Mouse (Mus musculus): ENCODE measurements around the gene Sp3. TPM values are rescaled to one million over a fixed set of nuclear protein-coding genes. Genes with fewer than 3 reads are reported as not detected.

Gene Sp3
- total and polyA plus RNA-seq, 3 experiments, result 27.8 to 299 (median 34.9) TPM

DNA sequence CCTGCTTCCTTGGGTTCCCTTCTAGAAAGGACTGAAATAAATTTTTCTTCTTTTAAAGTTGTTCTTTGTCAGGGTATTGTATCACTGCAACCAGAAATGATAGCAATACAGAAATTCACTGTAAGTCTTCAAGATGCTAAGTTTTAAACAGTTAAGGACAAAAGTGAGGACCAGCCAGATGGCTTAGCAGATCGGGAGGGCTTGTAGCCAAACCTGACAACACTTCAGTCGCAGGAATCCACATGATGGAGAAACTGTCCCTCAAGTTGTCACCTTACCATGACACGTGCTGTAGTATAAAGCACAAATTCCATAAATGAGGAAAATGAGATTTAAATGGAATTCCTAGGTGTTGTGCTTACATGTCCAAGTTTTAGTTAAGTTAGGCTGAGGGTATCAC lies 3.0 kb upstream of the Sp3 start:
- Histone ChIP-seq H3K9ac (ENCODE audit: control insufficient read depth, low read depth, low read length, poor library complexity, severe bottlenecking) (no peak overlapping the region), H3K27ac (ENCODE audit: control insufficient read depth, low read depth, low read length) (no peak overlapping the region), H3K9me3 (replicated peaks; ENCODE audit: insufficient read depth, low read length) (no peaks in the 10 kb centered on the region), H3K27me3 (ENCODE audit: control insufficient read depth in 1 of 2, insufficient read depth in 2 of 2, low read length in 2 of 2) (no peaks in the 10 kb centered on the region), H3K4me3 (ENCODE audit: control insufficient read depth in 1 of 2, insufficient read depth in 1 of 2, low read depth in 2 of 2, low read length in 2 of 2) (no peak overlapping the region), H3K4me1 (ENCODE audit: control insufficient read depth in 1 of 2, insufficient read depth in 2 of 2, low read length in 2 of 2) (peaks cover 6% of the 10 kb centered on the region in 2 experiments), H3K79me2 (ENCODE audit: control insufficient read depth, insufficient read depth, low read length, poor library complexity) (peaks cover 23% of the 10 kb centered on the region), H3K36me3 (ENCODE audit: control insufficient read depth in 1 of 2, insufficient read depth in 2 of 2, low read length in 2 of 2) (peaks cover 0 to 19% of the 10 kb centered on the region in 2 experiments; a peak in 2 of 4 replicates)
- TF ChIP-seq HCFC1 (IDR thresholded peaks at IDR 0.05; ENCODE audit: low read depth, low read length), result no peak
- DNase-seq (ENCODE audit: low read depth, low spot score), result no peak

DNA sequence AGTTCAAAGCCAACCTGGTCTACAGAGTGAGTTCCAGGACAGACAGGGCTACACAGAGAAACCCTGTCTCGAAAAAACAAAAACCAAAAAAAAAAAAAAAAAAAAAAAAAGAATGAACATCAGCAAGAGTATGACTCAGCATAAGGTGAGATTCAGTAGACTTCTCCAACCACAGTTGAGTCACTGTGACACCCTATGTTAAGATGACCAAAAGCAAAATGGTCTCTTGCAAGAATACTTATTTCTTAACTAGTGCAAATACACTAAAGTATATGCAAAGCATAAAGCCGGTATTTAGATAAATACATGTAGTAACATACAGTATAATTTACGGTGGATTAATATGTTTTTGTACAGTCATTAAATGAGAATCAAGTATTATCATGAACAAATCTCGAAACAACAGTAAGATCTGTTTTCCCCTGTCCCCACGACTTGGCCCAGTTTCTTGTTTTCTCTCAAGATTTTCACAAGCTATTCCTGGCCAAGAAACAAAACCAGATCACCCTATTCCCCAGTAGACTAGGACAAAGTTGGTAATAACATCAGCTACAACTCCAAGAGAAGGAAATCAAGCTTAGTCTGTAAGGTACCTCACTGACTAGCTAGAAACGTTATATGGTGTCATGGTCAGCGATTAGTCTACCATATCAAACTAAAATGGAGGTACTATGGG lies 2.0 kb upstream of the Sp3 start:
- Histone ChIP-seq H3K27me3 (ENCODE audit: control insufficient read depth in 1 of 2, insufficient read depth in 2 of 2, low read length in 2 of 2) (no peaks in the 10 kb centered on the region), H3K27ac (ENCODE audit: control insufficient read depth, low read depth, low read length) (peak overlapping the region; percentile 14), H3K9ac (ENCODE audit: control insufficient read depth, low read depth, low read length, poor library complexity, severe bottlenecking) (no peak overlapping the region), H3K79me2 (ENCODE audit: control insufficient read depth, insufficient read depth, low read length, poor library complexity) (peaks cover 28% of the 10 kb centered on the region), H3K9me3 (replicated peaks; ENCODE audit: insufficient read depth, low read length) (no peaks in the 10 kb centered on the region), H3K4me1 (ENCODE audit: control insufficient read depth in 1 of 2, insufficient read depth in 2 of 2, low read length in 2 of 2) (peaks cover 3 to 6% of the 10 kb centered on the region in 2 experiments), H3K4me3 (ENCODE audit: control insufficient read depth in 1 of 2, insufficient read depth in 1 of 2, low read depth in 2 of 2, low read length in 2 of 2) (no peak overlapping the region), H3K36me3 (ENCODE audit: control insufficient read depth in 1 of 2, insufficient read depth in 2 of 2, low read length in 2 of 2) (peaks cover 0 to 18% of the 10 kb centered on the region in 2 experiments; a peak in 2 of 4 replicates)
- TF ChIP-seq POLR2AphosphoS2 (IDR thresholded peaks at IDR 0.05; ENCODE audit: low read length) (0 out of 2 replicates have a peak, but pooled peaks have one; percentile 23), CHD1 (IDR thresholded peaks at IDR 0.05; ENCODE audit: low read depth, low read length) (no peak), ZNF384 (IDR thresholded peaks at IDR 0.05; ENCODE audit: low read depth, low read length) (peak; percentile 90), ETS1 (IDR thresholded peaks at IDR 0.05; ENCODE audit: low read depth, low read length) (peak; percentile 23; the same call in 1 of the 2 replicates), RCOR1 (IDR thresholded peaks at IDR 0.05; ENCODE audit: low read depth, low read length) (no peak)
- DNase-seq (ENCODE audit: low read depth, low spot score), result peak; percentile 57

- peaks cover 0 to 24% of the 10 kb centered on the region in 2 experiments; a peak in 2 of 4 replicates for H3K36me3 ChIP-seq (ENCODE audit: control insufficient read depth in 1 of 2, insufficient read depth in 2 of 2, low read length in 2 of 2)
- H3K4me3 ChIP-seq (ENCODE audit: control insufficient read depth in 1 of 2, insufficient read depth in 1 of 2, low read depth in 2 of 2, low read length in 2 of 2), result peak overlapping the region; percentile 82 to 83; a peak in 3 of 4 replicates
- peaks cover 3 to 6% of the 10 kb centered on the region in 2 experiments for H3K4me1 ChIP-seq (ENCODE audit: control insufficient read depth in 1 of 2, insufficient read depth in 2 of 2, low read length in 2 of 2)
- no peaks in the 10 kb centered on the region for H3K9me3 ChIP-seq (replicated peaks; ENCODE audit: insufficient read depth, low read length)
- H3K27me3 ChIP-seq (ENCODE audit: control insufficient read depth in 1 of 2, insufficient read depth in 2 of 2, low read length in 2 of 2), result no peaks in the 10 kb centered on the region
- DNase-seq (ENCODE audit: low read depth, low spot score), result peak; percentile 47
- H3K79me2 ChIP-seq (ENCODE audit: control insufficient read depth, insufficient read depth, low read length, poor library complexity), result peaks cover 33% of the 10 kb centered on the region
- TF ChIP-seq POLR2AphosphoS5 (IDR thresholded peaks at IDR 0.05; ENCODE audit: borderline replicate concordance, low read depth, low read length) (no peak), ETS1 (IDR thresholded peaks at IDR 0.05; ENCODE audit: low read depth, low read length) (no peak), GATA1 (IDR thresholded peaks at IDR 0.05; ENCODE audit: low read depth, low read length) (no peak), SIN3A (IDR thresholded peaks at IDR 0.05; ENCODE audit: low read length) (no peak; the same call in 1 of the 2 replicates), TCF12 (IDR thresholded peaks at IDR 0.05; ENCODE audit: low read depth, low read length) (no peak), UBTF (IDR thresholded peaks at IDR 0.05; ENCODE audit: borderline replicate concordance, insufficient read depth, low read depth, low read length) (no peak), JUND (IDR thresholded peaks at IDR 0.05; ENCODE audit: low read depth, low read length) (no peak), ZC3H11A (IDR thresholded peaks at IDR 0.05; ENCODE audit: low read depth, low read length) (no peak), ZKSCAN1 (IDR thresholded peaks at IDR 0.05; ENCODE audit: low read depth, low read length) (no peak), POLR2AphosphoS2 (IDR thresholded peaks at IDR 0.05; ENCODE audit: low read length) (no peak), ZMIZ1 (IDR thresholded peaks at IDR 0.05; ENCODE audit: low read depth, low read length) (no peak), RAD21 (IDR thresholded peaks at IDR 0.05; ENCODE audit: low read depth, low read length) (no peak), CHD1 (IDR thresholded peaks at IDR 0.05; ENCODE audit: low read depth, low read length) (no peak), CTCF (IDR thresholded peaks at IDR 0.05 in 2 of 3, conservative IDR thresholded peaks at IDR 0.05 in 1 of 3; ENCODE audit: control insufficient read depth in 1 of 3, insufficient read depth in 1 of 3, low read depth in 2 of 3, low read length in 3 of 3, poor library complexity in 1 of 3, severe bottlenecking in 1 of 3) (no peak)
- H3K9ac ChIP-seq (ENCODE audit: control insufficient read depth, low read depth, low read length, poor library complexity, severe bottlenecking), result peak overlapping the region; percentile 99
- peak overlapping the region; percentile 14 for H3K27ac ChIP-seq (ENCODE audit: control insufficient read depth, low read depth, low read length)
Observed at GRCm38 (mm10) chr2:72981441-72982109, 1.3 kb upstream of the Sp3 start.
